ENCODE assay signal across 28 mouse cellular contexts in genomic region chr15:89488182-89488581, GRCm38 (mm10). TPM values are rescaled to one million over a fixed set of nuclear protein-coding genes. Genes with fewer than 3 reads are reported as not detected.
"Had no signal": no experiment of that assay in that cellular context is flagged by ENCODE, and none has a peak within 500 bp of the region (broad histone marks: within the 10 kb centered on the region; RNA-seq: fewer than 3 reads in every experiment).

No protein-coding gene starts in this region.

- H3K27ac ChIP-seq: kidney, embryonic 15.5 days; left cerebral cortex, adult 2 months; liver, embryonic 13.5 days; neural tube, embryonic 13.5 days; stomach, embryonic 15.5 days had no signal

- H3K9me3 ChIP-seq: kidney, embryonic 15.5 days; liver, embryonic 13.5 days; neural tube, embryonic 13.5 days; stomach, embryonic 15.5 days had no signal

- H3K9ac ChIP-seq: kidney, embryonic 15.5 days; liver, embryonic 13.5 days; neural tube, embryonic 13.5 days; stomach, embryonic 15.5 days had no signal

- H3K27me3 ChIP-seq: kidney, embryonic 15.5 days; neural tube, embryonic 13.5 days; stomach, embryonic 15.5 days had no signal

- H3K4me2 ChIP-seq: kidney, embryonic 15.5 days; liver, embryonic 13.5 days; midbrain, embryonic 11.5 days; neural tube, embryonic 13.5 days; stomach, embryonic 15.5 days had no signal

- H3K4me1 ChIP-seq: kidney, embryonic 15.5 days; liver, embryonic 13.5 days; neural tube, embryonic 13.5 days; stomach, embryonic 15.5 days had no signal

- DNase-seq: kidney, postnatal 10 days; kidney, postnatal 36 days; layer of hippocampus, postnatal 36 days; liver, embryonic 13.5 days; lung, adult 2 months; lung, postnatal 14 days; lung, postnatal 4 days; midbrain, embryonic 14.5 days; retina, postnatal 1 day; right cerebral cortex, postnatal 25 days; spleen, adult 18-20 months; thymus, adult 2 months; thymus, postnatal 14 days; thymus, postnatal 4 days had no signal

- H3K4me3 ChIP-seq: kidney, embryonic 15.5 days; left cerebral cortex, adult 2 months; liver, embryonic 13.5 days; neural tube, embryonic 13.5 days; stomach, embryonic 15.5 days had no signal

- H3K36me3 ChIP-seq: kidney, embryonic 15.5 days; liver, embryonic 13.5 days; neural tube, embryonic 13.5 days; stomach, embryonic 15.5 days had no signal

RNA-seq across cellular contexts. Expression of gene Shank3, which starts 11.2 kb away (rescaled TPM):
- total RNA-seq: neutrophil, adult 5-6 weeks had no signal

RNA-seq across cellular contexts. Expression of gene Mapk8ip2, which starts 34.5 kb away (rescaled TPM):
- total RNA-seq: liver, adult 2 months; megakaryocyte progenitor cell, adult 5-6 weeks; megakaryocyte-erythroid progenitor cell, adult 5-6 weeks; neutrophil, adult 5-6 weeks had no signal

RNA-seq across cellular contexts. Expression of gene Gm44502, which starts 58.7 kb away (rescaled TPM):
- total RNA-seq: layer of hippocampus, adult 8-10 months; layer of hippocampus, postnatal 10 days; left cerebral cortex, adult 2 months; left cerebral cortex, postnatal 10 days; liver, adult 2 months; megakaryocyte-erythroid progenitor cell, adult 5-6 weeks had no signal
- polyA plus RNA-seq: kidney, embryonic 15.5 days; limb, embryonic 11.5 days; lung, adult 2 months; lung, embryonic 16.5 days; midbrain, embryonic 11.5 days; midbrain, embryonic 14.5 days; neural tube, embryonic 13.5 days; stomach, embryonic 15.5 days had no signal
